Mouse (Mus musculus): ENCODE data around the gene Gpx3. TPM values are rescaled to one million over a fixed set of nuclear protein-coding genes. Genes with fewer than 3 reads are reported as not detected.

Gpx3 gene
- polyA plus RNA-seq (2017; shearing (Covaris generic)), result 1.5 TPM

GRCm38 (mm10) chr11:54902333-54903323 lies at the start of gene Gpx3:
Gene Gpx3, plus strand, starts transcription at chr11:54902453.

GRCm38 (mm10) chr11:54860256-54861038 lies 41.8 kb upstream of the Gpx3 start, which contains the start of gene Lyrm7:
Gene Lyrm7, minus strand, starts transcription at chr11:54860916.

GRCm38 (mm10) chr11:54866119-54867048 lies 35.9 kb upstream of the Gpx3 start, which contains the start of gene Hint1:
Gene Hint1, plus strand, starts transcription at chr11:54866383.

Other genes with a start within 250 kb of the Gpx3 start
- 536 TPM for gene Cdc42se2, start 114.8 kb upstream of the Gpx3 start, polyA plus RNA-seq (2017; shearing (Covaris generic))
- 6.7 TPM for gene Lyrm7, start 41.5 kb upstream of the Gpx3 start, polyA plus RNA-seq (2017; shearing (Covaris generic))
- 366 TPM for gene Hint1, start 36.1 kb upstream of the Gpx3 start, polyA plus RNA-seq (2017; shearing (Covaris generic))
- 172 TPM for gene Tnip1, start 60.5 kb downstream of the Gpx3 start, polyA plus RNA-seq (2017; shearing (Covaris generic))
- 554 TPM for gene Anxa6, start 131.0 kb downstream of the Gpx3 start, polyA plus RNA-seq (2017; shearing (Covaris generic))
- gene Ccdc69, start 175.7 kb downstream of the Gpx3 start, polyA plus RNA-seq (2017; shearing (Covaris generic)), result 69.1 TPM
- gene Gm2a, start 195.7 kb downstream of the Gpx3 start, polyA plus RNA-seq (2017; shearing (Covaris generic)), result 104 TPM
- 0.46 TPM for gene Slc36a3, start 249.3 kb downstream of the Gpx3 start, polyA plus RNA-seq (2017; shearing (Covaris generic))